Mouse (Mus musculus) stomach, postnatal 0 days (tissue): ENCODE measurements around the gene Ensa.

Source experiments
- CTCF ChIP-seq: IDR thresholded peaks from 2 replicates; pipeline ENCODE4 v1.5.1; 2016; ENCODE audit warnings: antibody characterized with exemption, low read depth, mild to moderate bottlenecking, moderate library complexity
- EP300 ChIP-seq: optimal IDR thresholded peaks from 2 replicates; pipeline ENCODE3; 2016; ENCODE audit warnings: antibody characterized with exemption

DNA sequence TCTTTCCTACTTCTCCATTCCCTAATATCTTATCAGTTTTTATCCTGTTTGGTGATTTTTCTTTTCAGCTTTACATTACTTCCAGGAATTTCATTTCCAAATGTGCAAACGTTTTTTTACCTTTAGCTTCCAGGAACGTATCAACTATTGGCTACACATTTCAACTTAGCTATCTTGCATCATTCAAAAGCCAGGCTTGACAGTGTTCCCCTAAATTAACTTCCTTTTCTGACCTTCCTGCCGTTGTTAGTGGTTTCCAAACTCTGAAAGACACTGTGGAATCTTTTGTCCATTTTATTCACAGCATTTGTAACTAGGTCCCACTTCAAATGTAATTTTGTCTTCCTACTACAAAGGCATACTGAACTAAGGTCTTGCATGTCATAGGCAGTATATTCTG, 15.6 kb upstream of the Ensa start:
- no peak for TF ChIP-seq EP300
- no peak for TF ChIP-seq CTCF
